Mouse (Mus musculus): ENCODE measurements at regions not wholly inside any gene's neighbourhood (a gene's known extent, or its start where the extent isn't known, plus 50 kb on each side); places are given as distances from the start of the nearest gene placed in this dataset.
A peak's percentile ranks its signal among the peaks of the same experiment; 100 is the strongest.

GRCm38 (mm10) chr6:36004701-36005100, 383.2 kb upstream of the Chrm2 start:
- H3K9ac ChIP-seq (ENCODE audit: low read depth, poor library complexity, severe bottlenecking) = no peak overlapping the region
- no peaks in the 10 kb centered on the region for H3K36me3 ChIP-seq (ENCODE audit: control insufficient read depth, insufficient read depth, low read length, poor library complexity, severe bottlenecking)
- no peaks in the 10 kb centered on the region for H3K27me3 ChIP-seq (ENCODE audit: control insufficient read depth, insufficient read depth, low read length, poor library complexity, severe bottlenecking)
- H3K27ac ChIP-seq (ENCODE audit: insufficient read depth, low read length) = no peak overlapping the region
- no peak overlapping the region for H3K4me3 ChIP-seq (ENCODE audit: low read depth, low read length)
- peak; percentile 13 for TF ChIP-seq CTCF (IDR thresholded peaks at IDR 0.05; ENCODE audit: low read depth, low read length)
- TF ChIP-seq POLR2A (IDR thresholded peaks at IDR 0.05; ENCODE audit: insufficient read depth, low read length) = no peak
- TF ChIP-seq EP300 (IDR thresholded peaks at IDR 0.05; ENCODE audit: insufficient read depth, low read depth, low read length) = no peak
- H3K9me3 ChIP-seq (replicated peaks; ENCODE audit: control insufficient read depth, insufficient read depth, low read length, poor library complexity, severe bottlenecking) = no peaks in the 10 kb centered on the region
- no peaks in the 10 kb centered on the region for H3K4me1 ChIP-seq (ENCODE audit: control insufficient read depth, insufficient read depth, low read length)

GRCm38 (mm10) chr6:36002090-36002489, 385.8 kb upstream of the Chrm2 start:
- H3K4me3 ChIP-seq (ENCODE audit: low read depth, low read length) = no peak overlapping the region
- no peaks in the 10 kb centered on the region for H3K27me3 ChIP-seq (ENCODE audit: control insufficient read depth, insufficient read depth, low read length, poor library complexity, severe bottlenecking)
- no peaks in the 10 kb centered on the region for H3K4me1 ChIP-seq (ENCODE audit: control insufficient read depth, insufficient read depth, low read length)
- H3K9ac ChIP-seq (ENCODE audit: low read depth, poor library complexity, severe bottlenecking) = no peak overlapping the region
- TF ChIP-seq CTCF (IDR thresholded peaks at IDR 0.05; ENCODE audit: low read depth, low read length) = no peak
- no peak for TF ChIP-seq EP300 (IDR thresholded peaks at IDR 0.05; ENCODE audit: insufficient read depth, low read depth, low read length)
- TF ChIP-seq POLR2A (IDR thresholded peaks at IDR 0.05; ENCODE audit: insufficient read depth, low read length) = no peak
- H3K27ac ChIP-seq (ENCODE audit: insufficient read depth, low read length) = no peak overlapping the region
- H3K36me3 ChIP-seq (ENCODE audit: control insufficient read depth, insufficient read depth, low read length, poor library complexity, severe bottlenecking) = no peaks in the 10 kb centered on the region
- no peaks in the 10 kb centered on the region for H3K9me3 ChIP-seq (replicated peaks; ENCODE audit: control insufficient read depth, insufficient read depth, low read length, poor library complexity, severe bottlenecking)

GRCm38 (mm10) chr6:35988891-35989290, 399.0 kb upstream of the Chrm2 start:
- no peak for TF ChIP-seq EP300 (IDR thresholded peaks at IDR 0.05; ENCODE audit: insufficient read depth, low read depth, low read length)
- H3K27ac ChIP-seq (ENCODE audit: insufficient read depth, low read length) = no peak overlapping the region
- no peaks in the 10 kb centered on the region for H3K27me3 ChIP-seq (ENCODE audit: control insufficient read depth, insufficient read depth, low read length, poor library complexity, severe bottlenecking)
- H3K9me3 ChIP-seq (replicated peaks; ENCODE audit: control insufficient read depth, insufficient read depth, low read length, poor library complexity, severe bottlenecking) = no peaks in the 10 kb centered on the region
- no peak overlapping the region for H3K4me3 ChIP-seq (ENCODE audit: low read depth, low read length)
- H3K36me3 ChIP-seq (ENCODE audit: control insufficient read depth, insufficient read depth, low read length, poor library complexity, severe bottlenecking) = no peaks in the 10 kb centered on the region
- no peak overlapping the region for H3K9ac ChIP-seq (ENCODE audit: low read depth, poor library complexity, severe bottlenecking)
- H3K4me1 ChIP-seq (ENCODE audit: control insufficient read depth, insufficient read depth, low read length) = no peaks in the 10 kb centered on the region

GRCm38 (mm10) chr6:35940071-35940470, 400.4 kb upstream of the Mtpn start:
- no peaks in the 10 kb centered on the region for H3K27me3 ChIP-seq (ENCODE audit: control insufficient read depth, insufficient read depth, low read length, poor library complexity, severe bottlenecking)
- H3K4me3 ChIP-seq (ENCODE audit: low read depth, low read length) = no peak overlapping the region
- no peaks in the 10 kb centered on the region for H3K36me3 ChIP-seq (ENCODE audit: control insufficient read depth, insufficient read depth, low read length, poor library complexity, severe bottlenecking)
- no peak for TF ChIP-seq POLR2A (IDR thresholded peaks at IDR 0.05; ENCODE audit: insufficient read depth, low read length)
- TF ChIP-seq EP300 (IDR thresholded peaks at IDR 0.05; ENCODE audit: insufficient read depth, low read depth, low read length) = no peak
- no peak for TF ChIP-seq CTCF (IDR thresholded peaks at IDR 0.05; ENCODE audit: low read depth, low read length)
- no peaks in the 10 kb centered on the region for H3K4me1 ChIP-seq (ENCODE audit: control insufficient read depth, insufficient read depth, low read length)
- no peak overlapping the region for H3K27ac ChIP-seq (ENCODE audit: insufficient read depth, low read length)
- no peaks in the 10 kb centered on the region for H3K9me3 ChIP-seq (replicated peaks; ENCODE audit: control insufficient read depth, insufficient read depth, low read length, poor library complexity, severe bottlenecking)
- H3K9ac ChIP-seq (ENCODE audit: low read depth, poor library complexity, severe bottlenecking) = no peak overlapping the region

GRCm38 (mm10) chr6:35924189-35924588, 384.5 kb upstream of the Mtpn start:
- Histone ChIP-seq H3K9me3 (replicated peaks; ENCODE audit: control insufficient read depth, insufficient read depth, low read length, poor library complexity, severe bottlenecking) (no peaks in the 10 kb centered on the region), H3K4me3 (ENCODE audit: low read depth, low read length) (no peak overlapping the region), H3K27ac (ENCODE audit: insufficient read depth, low read length) (no peak overlapping the region), H3K9ac (ENCODE audit: low read depth, poor library complexity, severe bottlenecking) (no peak overlapping the region), H3K36me3 (ENCODE audit: control insufficient read depth, insufficient read depth, low read length, poor library complexity, severe bottlenecking) (no peaks in the 10 kb centered on the region), H3K4me1 (ENCODE audit: control insufficient read depth, insufficient read depth, low read length) (no peaks in the 10 kb centered on the region), H3K27me3 (ENCODE audit: control insufficient read depth, insufficient read depth, low read length, poor library complexity, severe bottlenecking) (no peaks in the 10 kb centered on the region)
- no peak for TF ChIP-seq EP300 (IDR thresholded peaks at IDR 0.05; ENCODE audit: insufficient read depth, low read depth, low read length)
- TF ChIP-seq CTCF (IDR thresholded peaks at IDR 0.05; ENCODE audit: low read depth, low read length) = no peak
- no peak for TF ChIP-seq POLR2A (IDR thresholded peaks at IDR 0.05; ENCODE audit: insufficient read depth, low read length)

GRCm38 (mm10) chr6:35897990-35898389, 358.3 kb upstream of the Mtpn start:
- Histone ChIP-seq H3K27ac (ENCODE audit: insufficient read depth, low read length) (no peak overlapping the region), H3K4me1 (ENCODE audit: control insufficient read depth, insufficient read depth, low read length) (no peaks in the 10 kb centered on the region), H3K9ac (ENCODE audit: low read depth, poor library complexity, severe bottlenecking) (no peak overlapping the region), H3K36me3 (ENCODE audit: control insufficient read depth, insufficient read depth, low read length, poor library complexity, severe bottlenecking) (no peaks in the 10 kb centered on the region), H3K9me3 (replicated peaks; ENCODE audit: control insufficient read depth, insufficient read depth, low read length, poor library complexity, severe bottlenecking) (no peaks in the 10 kb centered on the region), H3K4me3 (ENCODE audit: low read depth, low read length) (no peak overlapping the region), H3K27me3 (ENCODE audit: control insufficient read depth, insufficient read depth, low read length, poor library complexity, severe bottlenecking) (no peaks in the 10 kb centered on the region)
- TF ChIP-seq CTCF (IDR thresholded peaks at IDR 0.05; ENCODE audit: low read depth, low read length) (no peak), EP300 (IDR thresholded peaks at IDR 0.05; ENCODE audit: insufficient read depth, low read depth, low read length) (no peak), POLR2A (IDR thresholded peaks at IDR 0.05; ENCODE audit: insufficient read depth, low read length) (no peak)
